Mouse (Mus musculus) embryonic fibroblast, embryonic 13.5 days (primary cell): ENCODE data around the gene Naxd.

Source experiments
- CTCF ChIP-seq: IDR thresholded peaks from 2 replicates; pipeline ENCODE4 v1.5.1; 2011; ENCODE audit warnings: mild to moderate bottlenecking, control low read depth, low read length, moderate library complexity, borderline replicate concordance; ENCODE audit not compliant: insufficient read depth
- POLR2A ChIP-seq: IDR thresholded peaks from 2 replicates; pipeline ENCODE4 v1.6.1; 2011; ENCODE audit warnings: low read depth, mild to moderate bottlenecking, control low read depth, low read length, moderate library complexity

- TF ChIP-seq CTCF, result no peak
- TF ChIP-seq POLR2A, result no peak
Measured at GRCm38 (mm10) chr8:11512711-11513110, 15.4 kb downstream of the Naxd start.
